Mouse (Mus musculus) CH12.LX (cell line): ENCODE results near the gene Capg. TPM values are rescaled to one million over a fixed set of nuclear protein-coding genes. Genes with fewer than 3 reads are reported as not detected.

ENCODE experiments used
- DNase-seq: peaks from one replicate; pipeline ENCODE4 v3.0.0-alpha.2; 2013; ENCODE audit errors: extremely low read depth
- H3K27ac ChIP-seq: 2 replicates; pipeline ENCODE4 v1.5.1; 2012; ENCODE audit warnings: low read depth, mild to moderate bottlenecking, control low read depth, moderate library complexity; ENCODE audit not compliant: insufficient read depth
- H3K27me3 ChIP-seq: replicated peaks from 2 replicates; pipeline ENCODE3; 2012; ENCODE audit warnings: inconsistent platforms
- H3K36me3 ChIP-seq, 2 experiments: replicated peaks in 1 of 2; 2 replicates each; pipeline versions ENCODE3 to v1.6.1; 2012; ENCODE audit warnings: inconsistent platforms in 1 of 2, low read length in 1 of 2, mild to moderate bottlenecking in 1 of 2, mixed read lengths in 1 of 2, moderate library complexity in 1 of 2; ENCODE audit not compliant: control insufficient read depth in 1 of 2, insufficient read depth in 1 of 2
- H3K4me1 ChIP-seq, 2 experiments: 2 replicates each; pipeline ENCODE4 v1.6.1; 2012; ENCODE audit warnings: inconsistent platforms in 1 of 2, moderate library complexity in 1 of 2; ENCODE audit not compliant: insufficient read depth in 2 of 2, control insufficient read depth in 1 of 2
- H3K4me2 ChIP-seq: 2 replicates; pipeline ENCODE4 v1.6.1; 2012; ENCODE audit warnings: low read depth, mild to moderate bottlenecking, control low read depth; ENCODE audit not compliant: poor library complexity, insufficient read depth, severe bottlenecking
- H3K4me3 ChIP-seq, 3 experiments: fragments of 150-350 bp in 1 of 3; sonication (generic) in 1 of 3; replicated peaks in 1 of 3; 2 replicates each; pipeline versions ENCODE3 to v1.5.1; 2011 to 2012; ENCODE audit warnings: low read depth in 2 of 3, low read length in 2 of 3, mild to moderate bottlenecking in 2 of 3, moderate library complexity in 2 of 3, control low read depth in 1 of 3, improper control_type of control experiment in 1 of 3, inconsistent platforms in 1 of 3, mixed read lengths in 1 of 3; ENCODE audit not compliant: poor library complexity in 1 of 3
- H3K79me2 ChIP-seq: replicated peaks from 2 replicates; pipeline ENCODE4 v1.6.1; 2012; ENCODE audit warnings: mild to moderate bottlenecking, moderate library complexity; ENCODE audit not compliant: control insufficient read depth, poor library complexity, insufficient read depth, severe bottlenecking; ENCODE audit errors: extremely low read depth
- H3K9ac ChIP-seq: 2 replicates; pipeline ENCODE4 v1.6.1; 2012; ENCODE audit warnings: low read depth, mild to moderate bottlenecking, control low read depth, moderate library complexity; ENCODE audit not compliant: insufficient read depth
- H3K9me3 ChIP-seq: replicated peaks from 2 replicates; pipeline ENCODE3; 2012; ENCODE audit warnings: low read length, inconsistent platforms, mixed read lengths
- CHD1 ChIP-seq: IDR thresholded peaks from 2 replicates; pipeline ENCODE4 v1.6.1; 2012; ENCODE audit warnings: low read depth, low read length, improper control_type of control experiment, inconsistent platforms
- CHD2 ChIP-seq: IDR thresholded peaks from 2 replicates; pipeline ENCODE4 v1.6.1; 2011; ENCODE audit warnings: low read length, improper control_type of control experiment
- CTCF ChIP-seq, 2 experiments: IDR thresholded peaks in 1 of 2; conservative IDR thresholded peaks in 1 of 2; 2 replicates each; pipeline ENCODE4 v1.5.1; 2011 to 2012; ENCODE audit warnings: low read depth in 2 of 2, low read length in 2 of 2, improper control_type of control experiment in 1 of 2, inconsistent platforms in 1 of 2, mild to moderate bottlenecking in 1 of 2, moderate library complexity in 1 of 2
- E2F4 ChIP-seq: IDR thresholded peaks from 2 replicates; pipeline ENCODE4 v1.6.1; 2011; ENCODE audit warnings: low read depth, low read length, improper control_type of control experiment; ENCODE audit not compliant: insufficient replicate concordance
- EP300 ChIP-seq: IDR thresholded peaks from 2 replicates; pipeline ENCODE4 v1.6.1; 2011; ENCODE audit warnings: low read length, improper control_type of control experiment
- ETS1 ChIP-seq: conservative IDR thresholded peaks from 2 replicates; pipeline ENCODE4 v1.6.1; 2012; ENCODE audit warnings: low read depth, mild to moderate bottlenecking, inconsistent platforms, low read length, improper control_type of control experiment, moderate library complexity
- JUN ChIP-seq: IDR thresholded peaks from 2 replicates; pipeline ENCODE4 v1.6.1; 2011; ENCODE audit warnings: low read depth, mild to moderate bottlenecking, low read length, improper control_type of control experiment, moderate library complexity; ENCODE audit not compliant: insufficient read depth
- KAT2A ChIP-seq: IDR thresholded peaks from 2 replicates; pipeline ENCODE4 v1.6.1; 2012; ENCODE audit warnings: low read length, improper control_type of control experiment, inconsistent platforms; ENCODE audit not compliant: insufficient replicate concordance
- MAFK ChIP-seq: IDR thresholded peaks from 2 replicates; pipeline ENCODE4 v1.6.1; 2011; ENCODE audit warnings: low read length, improper control_type of control experiment; ENCODE audit not compliant: insufficient replicate concordance
- MAZ ChIP-seq: IDR thresholded peaks from 2 replicates; pipeline ENCODE4 v1.6.1; 2012; ENCODE audit warnings: low read depth, mild to moderate bottlenecking, inconsistent platforms, low read length, improper control_type of control experiment, moderate library complexity
- MXI1 ChIP-seq: IDR thresholded peaks from 2 replicates; pipeline ENCODE4 v1.6.1; 2011; ENCODE audit warnings: mild to moderate bottlenecking, low read depth, low read length, improper control_type of control experiment
- NRF1 ChIP-seq: IDR thresholded peaks from 2 replicates; pipeline ENCODE4 v1.6.1; 2014; ENCODE audit warnings: low read depth, mild to moderate bottlenecking, inconsistent platforms, low read length, improper control_type of control experiment, moderate library complexity
- POLR2A ChIP-seq: IDR thresholded peaks from 2 replicates; pipeline ENCODE4 v1.6.1; 2011; ENCODE audit warnings: low read depth, mild to moderate bottlenecking, improper control_type of control experiment, low read length
- POLR2AphosphoS2 ChIP-seq: IDR thresholded peaks from 2 replicates; pipeline ENCODE4 v1.6.1; 2011; ENCODE audit warnings: low read depth, low read length, improper control_type of control experiment
- RAD21 ChIP-seq: IDR thresholded peaks from 2 replicates; pipeline ENCODE4 v1.6.1; 2011; ENCODE audit warnings: low read depth, mild to moderate bottlenecking, low read length, improper control_type of control experiment, moderate library complexity
- RCOR1 ChIP-seq: conservative IDR thresholded peaks from 2 replicates; pipeline ENCODE4 v1.6.1; 2012; ENCODE audit warnings: low read depth, mild to moderate bottlenecking, inconsistent platforms, low read length, improper control_type of control experiment
- TBP ChIP-seq: conservative IDR thresholded peaks from 2 replicates; pipeline ENCODE4 v1.6.1; 2011; ENCODE audit warnings: low read depth, low read length, improper control_type of control experiment
- USF1 ChIP-seq: IDR thresholded peaks from 2 replicates; pipeline ENCODE4 v1.6.1; 2014; ENCODE audit warnings: low read depth, mild to moderate bottlenecking, inconsistent platforms, low read length, improper control_type of control experiment
- USF2 ChIP-seq: conservative IDR thresholded peaks from 2 replicates; pipeline ENCODE4 v1.6.1; 2011; ENCODE audit warnings: low read depth, low read length, improper control_type of control experiment
- ZKSCAN1 ChIP-seq: IDR thresholded peaks from 2 replicates; pipeline ENCODE4 v1.6.1; 2012; ENCODE audit warnings: low read depth, inconsistent platforms, low read length, improper control_type of control experiment, borderline replicate concordance
- ZMIZ1 ChIP-seq: IDR thresholded peaks from 2 replicates; pipeline ENCODE4 v1.6.1; 2012; ENCODE audit warnings: low read depth, mild to moderate bottlenecking, inconsistent platforms, low read length, improper control_type of control experiment
- ZNF384 ChIP-seq: IDR thresholded peaks from 2 replicates; pipeline ENCODE4 v1.6.1; 2012; ENCODE audit warnings: low read depth, low read length, improper control_type of control experiment, inconsistent platforms
- dilution Hi-C: fragments of 300-500 bp; cut with MboI; formaldehyde crosslinking; loops from 2 replicates; pipeline ENCODE4 v1.14.3; 2020; ENCODE audit warnings: low sequenced_read_pairs; ENCODE audit not compliant: extremely low pct_unique_long_range_greater_than_20kb, extremely low pct_ligation_motif_present
- in situ Hi-C: fragments of 300-500 bp; cut with MboI; formaldehyde crosslinking; loops from 3 replicates; pipeline ENCODE4 v1.14.3; 2019; ENCODE audit warnings: low sequenced_read_pairs, low pct_ligation_motif_present, low pct_unique_long_range_greater_than_20kb, mixed read lengths
- polyA plus RNA-seq: library from polyadenylated mRNA; unstranded; fragments of >175 nt; gene quantifications from 2 replicates; pipeline ENCODE4 v1.2.1, GENCODE M21; 2012; ENCODE audit warnings: low read depth; ENCODE audit not compliant: insufficient read length
- total RNA-seq, 2 experiments: library from RNA; depleted of rRNA; stranded (reverse); fragments of 300-350 nt in 1 of 2; fragments of >200 nt in 1 of 2; gene quantifications; 2 replicates each; pipeline ENCODE4 v1.2.3; 2012 to 2014

The Capg gene
- total and polyA plus RNA-seq, 3 experiments = 175 to 264 (median 196) TPM

DNA sequence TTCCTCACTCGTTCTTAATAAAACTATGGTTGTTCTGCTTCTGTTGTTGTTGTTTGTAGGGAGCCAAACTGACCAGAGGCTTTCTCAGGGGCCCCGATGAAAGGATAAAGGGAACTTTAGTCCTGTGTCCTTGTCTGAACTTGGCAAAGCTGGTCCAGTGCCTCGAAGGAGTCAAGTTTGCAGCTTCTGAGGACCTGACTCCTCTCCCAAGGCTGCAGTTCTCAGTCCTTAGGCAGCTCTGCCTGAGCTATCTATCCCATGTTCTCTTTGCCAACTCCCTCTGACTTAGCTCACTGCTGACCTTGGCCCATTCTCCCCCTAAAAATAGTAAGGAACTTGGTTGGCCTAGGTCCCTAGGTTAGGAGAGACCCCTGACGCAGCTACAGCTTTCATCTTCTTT, 17.1 kb upstream of the Capg start:
- H3K4me1 ChIP-seq = peaks cover 20 to 34% of the 10 kb centered on the region in 2 experiments
- no peaks in the 10 kb centered on the region for H3K79me2 ChIP-seq
- in situ Hi-C loops = no loop called here
- no peak overlapping the region for H3K9ac ChIP-seq
- no peak overlapping the region for H3K4me3 ChIP-seq
- no peaks in the 10 kb centered on the region for H3K27me3 ChIP-seq
- DNase-seq = no peak
- H3K4me2 ChIP-seq = no peak overlapping the region
- no peak overlapping the region for H3K27ac ChIP-seq
- TF ChIP-seq TBP (no peak), KAT2A (no peak)
- dilution Hi-C loops = no loop called here
- no peaks in the 10 kb centered on the region for H3K36me3 ChIP-seq
- peaks cover 3% of the 10 kb centered on the region for H3K9me3 ChIP-seq

- DNase-seq = no peak
- no peaks in the 10 kb centered on the region for H3K79me2 ChIP-seq
- H3K36me3 ChIP-seq = no peaks in the 10 kb centered on the region
- dilution Hi-C loops = no loop called here
- H3K9ac ChIP-seq = no peak overlapping the region
- no peak overlapping the region for H3K4me3 ChIP-seq
- no peak overlapping the region for H3K27ac ChIP-seq
- peaks cover 8 to 29% of the 10 kb centered on the region in 2 experiments for H3K4me1 ChIP-seq
- in situ Hi-C loops = no loop called here
- no peaks in the 10 kb centered on the region for H3K27me3 ChIP-seq
- TF ChIP-seq CTCF (conservative IDR thresholded peaks at IDR 0.05 in 1 of 2, IDR thresholded peaks at IDR 0.05 in 1 of 2; ENCODE audit: low read depth in 2 of 2, low read length in 2 of 2) (no peak), USF2 (no peak), RAD21 (no peak), CHD2 (no peak), POLR2A (no peak), EP300 (no peak), NRF1 (no peak), JUN (no peak), POLR2AphosphoS2 (no peak), ZKSCAN1 (no peak), ZMIZ1 (no peak), ETS1 (no peak), USF1 (no peak), MXI1 (no peak), MAFK (no peak), CHD1 (no peak), RCOR1 (no peak), MAZ (no peak), E2F4 (no peak), ZNF384 (no peak)
- H3K4me2 ChIP-seq = no peak overlapping the region
- peaks cover 3% of the 10 kb centered on the region for H3K9me3 ChIP-seq
Observed at GRCm38 (mm10) chr6:72528410-72529151, 15.6 kb upstream of the Capg start.
